Comparison of ENCODE assay signal across 12 mouse cellular contexts in the genomic region with DNA sequence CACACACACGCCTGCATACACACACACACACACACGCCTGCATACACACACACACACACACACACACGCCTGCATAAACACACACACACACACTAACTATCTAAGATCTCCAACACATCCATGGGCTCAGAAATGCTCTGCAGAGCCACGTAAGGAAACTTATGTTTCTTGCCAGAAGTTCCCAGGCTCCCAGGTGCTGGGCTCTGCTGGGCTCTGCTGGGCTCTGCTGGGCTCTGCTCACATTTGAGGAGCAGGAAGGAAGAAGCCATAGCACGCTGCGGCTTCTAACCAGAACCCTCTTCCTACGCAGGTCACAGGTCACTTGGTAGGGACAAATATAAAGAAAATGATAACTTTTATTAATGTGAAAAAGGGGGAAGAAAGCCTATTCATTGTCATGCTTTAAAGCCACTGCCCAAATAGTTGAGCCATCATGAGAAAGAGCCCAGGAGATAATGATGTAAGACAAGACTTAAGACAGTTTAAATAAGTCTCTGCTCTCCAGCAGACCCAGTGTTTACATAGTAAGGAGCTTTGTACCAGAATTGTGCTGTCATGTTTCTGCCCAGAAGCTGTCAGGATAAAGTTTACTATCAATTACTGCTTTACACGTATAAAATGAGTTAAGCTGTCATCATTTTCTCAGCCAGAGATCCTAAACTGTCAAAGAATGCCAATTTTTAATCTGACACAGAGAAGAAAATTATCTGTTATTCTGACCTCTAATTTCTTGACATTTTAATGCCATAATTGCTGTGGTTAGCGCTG.
A peak's percentile ranks its signal among the peaks of the same experiment; 100 is the strongest.
DNase-seq lines count a peak whose midpoint lies in the region; ATAC-seq and TF ChIP-seq lines count a peak whose summit lies in the region.
"Had no signal": no experiment of that assay in that cellular context is flagged by ENCODE, and none has a peak within 500 bp of the region (broad histone marks: within the 10 kb centered on the region; RNA-seq: fewer than 3 reads in every experiment).

No protein-coding gene starts in this region.

- DNase-seq in forebrain, embryonic 14.5 days (ENCODE audit: low spot score): peak; percentile 35
- no peak for DNase-seq in forebrain, embryonic 10.5 days (ENCODE audit: extremely low spot score, low spot score)
- peak; percentile 66 for DNase-seq in lung, embryonic 14.5 days
- no peak for DNase-seq in lung, postnatal 25 days (ENCODE audit: low spot score)
- peak; percentile 24 for DNase-seq in NIH3T3 (ENCODE audit: low read depth)
- peak; percentile 52 for DNase-seq in limb, embryonic 11.5 days (ENCODE audit: low spot score)
- DNase-seq in B cell, adult 2 months: no peak
- no peak for DNase-seq in right cerebral cortex, postnatal 14 days

- no peak overlapping the region for H3K9ac ChIP-seq in forebrain, embryonic 14.5 days (ENCODE audit: low read length)
- H3K9ac ChIP-seq in lung, embryonic 14.5 days: no peak overlapping the region
- no peak overlapping the region for H3K9ac ChIP-seq in limb, embryonic 11.5 days (ENCODE audit: low read length)
- H3K9ac ChIP-seq: heart, embryonic 15.5 days; neural tube, embryonic 15.5 days had no signal

- H3K9me3 ChIP-seq in forebrain, embryonic 14.5 days (replicated peaks; ENCODE audit: control insufficient read depth, low read length): no peaks in the 10 kb centered on the region
- no peaks in the 10 kb centered on the region for H3K9me3 ChIP-seq in forebrain, embryonic 10.5 days
- no peaks in the 10 kb centered on the region for H3K9me3 ChIP-seq in lung, embryonic 14.5 days (ENCODE audit: low read depth, low read length)
- H3K9me3 ChIP-seq in limb, embryonic 11.5 days (ENCODE audit: control insufficient read depth, low read length): no peaks in the 10 kb centered on the region
- H3K9me3 ChIP-seq: heart, embryonic 15.5 days; neural tube, embryonic 15.5 days had no signal

- WGBS in forebrain, embryonic 14.5 days: 71% methylated on average over 9 of the region's 9 CpGs
- 79% methylated on average over 9 of the region's 9 CpGs for WGBS in forebrain, embryonic 10.5 days
- 41% methylated on average over 9 of the region's 9 CpGs for WGBS in lung, embryonic 14.5 days
- 72% methylated on average over 8 of the region's 9 CpGs for WGBS in limb, embryonic 11.5 days

- H3K4me2 ChIP-seq in forebrain, embryonic 14.5 days (ENCODE audit: low read length): no peak overlapping the region
- no peak overlapping the region for H3K4me2 ChIP-seq in lung, embryonic 14.5 days
- no peak overlapping the region for H3K4me2 ChIP-seq in limb, embryonic 11.5 days (ENCODE audit: low read depth, severe bottlenecking)
- H3K4me2 ChIP-seq: heart, embryonic 15.5 days; neural tube, embryonic 15.5 days had no signal

- no peak for TF ChIP-seq CTCF in lung, embryonic 14.5 days (IDR thresholded peaks at IDR 0.05; ENCODE audit: low read depth)

- H3K36me3 ChIP-seq in forebrain, embryonic 14.5 days (ENCODE audit: control insufficient read depth, insufficient read depth, low read length): peaks cover 6% of the 10 kb centered on the region; the same call in 1 of the 2 replicates
- H3K36me3 ChIP-seq in forebrain, embryonic 10.5 days (replicated peaks): no peaks in the 10 kb centered on the region
- H3K36me3 ChIP-seq in lung, embryonic 14.5 days (ENCODE audit: insufficient read depth): no peaks in the 10 kb centered on the region
- H3K36me3 ChIP-seq in limb, embryonic 11.5 days (ENCODE audit: control insufficient read depth, insufficient read depth, low read length): no peaks in the 10 kb centered on the region; the same call in 1 of the 2 replicates
- H3K36me3 ChIP-seq: heart, embryonic 15.5 days; neural tube, embryonic 15.5 days had no signal

- peaks cover 3% of the 10 kb centered on the region; the same call in 1 of the 2 replicates for H3K4me1 ChIP-seq in forebrain, embryonic 14.5 days (ENCODE audit: control insufficient read depth, insufficient read depth, low read length)
- peaks cover 22% of the 10 kb centered on the region for H3K4me1 ChIP-seq in forebrain, embryonic 10.5 days
- peaks cover 10% of the 10 kb centered on the region; the same call in 1 of the 2 replicates for H3K4me1 ChIP-seq in lung, embryonic 14.5 days (ENCODE audit: insufficient read depth)
- peaks cover 4% of the 10 kb centered on the region; the same call in 1 of the 2 replicates for H3K4me1 ChIP-seq in limb, embryonic 11.5 days (ENCODE audit: control insufficient read depth, insufficient read depth, low read length)
- H3K4me1 ChIP-seq: heart, embryonic 15.5 days had no signal

- no peaks in the 10 kb centered on the region for H3K27me3 ChIP-seq in forebrain, embryonic 14.5 days (replicated peaks; ENCODE audit: control insufficient read depth, insufficient read depth, low read length)
- H3K27me3 ChIP-seq in forebrain, embryonic 10.5 days (ENCODE audit: poor library complexity, severe bottlenecking): no peaks in the 10 kb centered on the region
- H3K27me3 ChIP-seq in lung, embryonic 14.5 days (ENCODE audit: insufficient read depth, low read length): no peaks in the 10 kb centered on the region
- no peaks in the 10 kb centered on the region for H3K27me3 ChIP-seq in limb, embryonic 11.5 days (ENCODE audit: control insufficient read depth, insufficient read depth, low read length)
- H3K27me3 ChIP-seq: CH12.LX; heart, embryonic 15.5 days; neural tube, embryonic 15.5 days had no signal

- H3K27ac ChIP-seq in forebrain, embryonic 14.5 days (ENCODE audit: low read depth, low read length): no peak overlapping the region
- no peak overlapping the region for H3K27ac ChIP-seq in forebrain, embryonic 10.5 days
- H3K27ac ChIP-seq in lung, embryonic 14.5 days (ENCODE audit: low read depth): no peak overlapping the region
- H3K27ac ChIP-seq in limb, embryonic 11.5 days (replicated peaks; ENCODE audit: low read depth, low read length): no peak overlapping the region
- H3K27ac ChIP-seq: heart, embryonic 15.5 days had no signal

- no peak overlapping the region for H3K4me3 ChIP-seq in forebrain, embryonic 14.5 days (ENCODE audit: low read depth, low read length)
- H3K4me3 ChIP-seq in forebrain, embryonic 10.5 days: no peak overlapping the region
- no peak overlapping the region for H3K4me3 ChIP-seq in lung, embryonic 14.5 days (ENCODE audit: low read depth, low read length)
- no peak overlapping the region for H3K4me3 ChIP-seq in limb, embryonic 11.5 days (ENCODE audit: low read depth, low read length)
- H3K4me3 ChIP-seq: heart, embryonic 15.5 days; neural tube, embryonic 15.5 days had no signal

- no peak for ATAC-seq in forebrain, embryonic 14.5 days
- ATAC-seq in lung, embryonic 14.5 days (ENCODE audit: insufficient read depth): peak; percentile 51; the same call in 1 of the 2 replicates
- ATAC-seq in limb, embryonic 11.5 days (ENCODE audit: insufficient number of reproducible peaks, low FRiP score, low TSS enrichment, low read depth): 0 out of 2 replicates have a peak, but pooled peaks have one; percentile 35
- ATAC-seq: intestine, postnatal 0 days had no signal

Comparison
In these comparisons a context has a peak if more than half of its experiments do, and no peak if none do; other contexts are left out.
1. DNase-seq: peak in forebrain, embryonic 14.5 days (single experiment), lung, embryonic 14.5 days (single experiment), NIH3T3 (single experiment) and limb, embryonic 11.5 days (single experiment); none in forebrain, embryonic 10.5 days (single experiment), lung, postnatal 25 days (single experiment), B cell, adult 2 months (0 of 2) and right cerebral cortex, postnatal 14 days (single experiment).